Mouse (Mus musculus): ENCODE results near the gene Slc35a2. TPM values are rescaled to one million over a fixed set of nuclear protein-coding genes. Genes with fewer than 3 reads are reported as not detected.
A peak's percentile ranks its signal among the peaks of the same experiment; 100 is the strongest.
"Not testable (repeated sequence)": the region's sequence is repeated elsewhere in the genome, so short reads cannot be mapped to it uniquely, and the experiment has no call there.

Gene Slc35a2
- total RNA-seq, 2 experiments from 2014 or later = 6.4 to 13.5 TPM

DNA sequence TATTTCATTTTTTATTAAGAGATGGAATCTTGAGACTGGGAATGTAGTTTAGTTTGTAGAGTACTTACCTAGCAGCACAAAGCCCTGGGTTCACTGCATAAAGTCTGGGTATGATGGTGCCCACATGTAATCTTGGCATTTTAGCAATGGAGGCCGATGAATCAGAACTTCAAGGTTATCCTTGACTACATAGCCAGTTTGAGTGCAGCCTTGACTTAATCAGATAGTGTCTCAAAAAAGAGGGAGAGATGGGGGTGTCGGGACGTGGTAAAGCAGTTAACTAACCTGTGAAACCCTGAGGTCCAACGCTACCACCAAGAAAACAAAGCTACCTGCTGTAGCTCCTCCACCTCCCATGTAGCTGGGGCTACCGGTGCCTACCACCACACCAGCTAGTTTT is 20.6 kb downstream of the Slc35a2 start:
- no peak for ATAC-seq (ENCODE audit: poor library complexity, severe bottlenecking)

DNA sequence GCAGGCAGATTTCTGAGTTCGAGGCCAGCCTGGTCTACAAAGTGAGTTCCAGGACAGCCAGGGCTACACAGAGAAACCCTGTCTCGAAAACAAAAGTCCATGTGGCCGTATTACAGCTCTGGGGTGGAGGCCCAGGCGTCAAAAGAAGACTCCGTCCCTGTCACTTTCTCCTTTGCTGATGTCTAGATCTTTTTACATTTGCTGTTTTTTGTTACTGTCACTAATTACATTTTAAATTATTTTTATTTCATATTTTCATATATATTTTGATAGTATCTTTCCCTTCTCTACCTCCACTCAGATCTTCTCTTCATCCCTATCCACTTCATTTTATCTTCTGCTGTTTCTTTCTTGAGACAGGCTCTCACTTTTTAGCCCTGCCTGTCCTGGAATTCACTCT is 23.9 kb downstream of the Slc35a2 start, which contains the start of gene Gm10491:
TSS of gene Gm10491 (minus strand) at position 101 of the 400 bp plus-strand sequence.
- ATAC-seq (ENCODE audit: poor library complexity, severe bottlenecking) = no peak

GRCm38 (mm10) chrX:7909242-7909641 is 25.4 kb downstream of the Slc35a2 start, which contains the start of gene Gm10490:
Gm10490 (plus strand) TSS chrX:7909542.
- ATAC-seq (ENCODE audit: poor library complexity, severe bottlenecking) = not testable (repeated sequence)

DNA sequence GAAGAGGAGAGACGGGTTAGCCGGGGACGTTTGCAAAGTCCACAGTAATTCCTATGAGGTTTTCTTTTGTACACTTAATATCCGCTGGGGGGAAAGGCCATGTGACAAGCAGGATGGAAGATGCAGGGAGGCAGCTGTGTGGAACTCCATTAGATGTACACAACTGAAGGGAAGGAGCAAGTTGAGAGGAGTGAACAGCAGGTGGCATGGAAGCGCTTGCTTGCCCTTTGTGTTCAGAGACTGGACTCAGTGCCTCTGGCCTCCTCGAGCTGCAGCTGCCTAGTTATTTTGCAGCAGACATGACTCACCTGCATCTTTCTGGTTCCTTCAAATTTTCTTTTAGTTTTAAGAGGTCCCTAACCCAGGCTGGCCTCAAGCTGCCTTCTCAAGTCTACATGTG is 26.6 kb downstream of the Slc35a2 start:
- no peak for ATAC-seq (ENCODE audit: poor library complexity, severe bottlenecking)

- ATAC-seq (ENCODE audit: poor library complexity, severe bottlenecking) = peak; percentile 66
These were observed 31.8 kb downstream of the Slc35a2 start for GRCm38 (mm10) chrX:7915669-7916068.

DNA sequence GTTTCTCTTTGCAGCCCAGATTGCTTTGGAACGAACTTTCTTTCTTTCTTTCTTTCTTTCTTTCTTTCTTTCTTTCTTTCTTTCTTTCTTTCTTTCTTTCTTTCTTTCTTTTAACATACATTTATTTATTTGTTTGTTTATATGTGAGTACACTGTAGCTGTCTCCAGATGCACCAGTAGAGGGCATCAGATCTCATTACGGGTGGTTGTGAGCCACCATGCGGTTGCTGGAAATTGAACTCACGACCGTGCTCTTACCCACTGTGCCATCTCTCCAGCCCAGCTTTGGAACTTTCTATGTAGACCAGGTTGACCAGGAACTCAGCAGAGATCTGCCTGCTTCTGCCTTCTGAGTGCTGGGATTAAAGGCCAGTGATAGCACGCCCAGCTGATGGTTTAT is 34.1 kb downstream of the Slc35a2 start:
- ATAC-seq (ENCODE audit: poor library complexity, severe bottlenecking) = not testable (repeated sequence)

DNA sequence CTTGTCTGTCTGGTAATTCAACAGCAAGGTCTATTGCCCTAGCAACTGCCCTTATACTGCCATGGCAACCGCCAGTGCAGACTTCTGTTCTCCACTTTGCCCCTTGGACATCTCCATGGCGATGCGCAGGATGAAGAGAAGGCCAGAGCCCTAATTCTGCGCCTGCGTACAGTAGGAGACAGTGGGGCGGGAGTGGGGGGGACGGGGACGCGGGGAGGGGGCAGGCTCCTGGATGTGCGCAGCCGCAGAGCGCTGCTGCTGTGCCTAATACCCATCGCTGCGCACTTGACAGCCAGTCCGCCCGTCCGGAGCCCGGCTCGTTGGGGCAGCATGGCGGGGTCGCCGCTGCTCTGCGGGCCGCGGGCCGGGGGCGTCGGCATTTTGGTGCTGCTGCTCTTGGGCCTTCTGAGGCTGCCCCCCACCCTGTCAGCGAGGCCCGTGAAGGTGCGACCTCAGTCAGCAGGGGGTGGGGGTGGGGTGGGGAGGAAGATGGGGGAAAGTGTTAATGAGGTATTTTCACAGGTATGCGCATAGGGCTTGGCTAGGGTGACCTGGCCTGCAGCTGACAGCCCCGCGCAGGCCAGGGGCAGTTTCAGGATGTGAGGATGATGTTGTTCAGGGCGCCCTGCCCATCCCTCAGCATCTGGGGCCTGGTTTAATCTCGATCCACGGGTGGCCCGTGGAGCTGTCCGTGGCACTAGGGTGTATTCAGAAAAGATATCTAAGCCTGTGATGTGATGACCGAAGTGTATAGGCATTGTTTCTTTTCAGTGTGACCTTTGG is 36.0 kb downstream of the Slc35a2 start, which contains the start of gene Pcsk1n:
TSS of gene Pcsk1n (plus strand) at position 222 of the 783 bp plus-strand sequence.
- ATAC-seq (ENCODE audit: poor library complexity, severe bottlenecking) = no peak

DNA sequence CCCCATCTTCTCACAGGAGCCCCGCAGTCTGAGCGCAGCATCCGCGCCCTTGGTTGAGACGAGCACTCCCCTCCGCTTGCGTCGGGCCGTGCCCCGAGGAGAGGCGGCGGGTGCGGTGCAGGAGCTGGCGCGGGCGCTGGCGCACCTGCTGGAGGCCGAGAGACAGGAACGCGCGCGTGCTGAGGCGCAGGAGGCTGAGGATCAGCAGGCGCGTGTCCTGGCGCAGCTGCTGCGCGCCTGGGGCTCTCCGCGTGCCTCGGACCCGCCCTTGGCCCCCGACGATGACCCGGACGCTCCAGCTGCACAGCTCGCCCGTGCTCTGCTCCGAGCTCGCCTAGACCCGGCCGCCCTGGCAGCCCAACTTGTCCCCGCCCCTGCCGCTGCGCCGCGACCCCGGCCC is 38.2 kb downstream of the Slc35a2 start:
- no peak for ATAC-seq (ENCODE audit: poor library complexity, severe bottlenecking)

DNA sequence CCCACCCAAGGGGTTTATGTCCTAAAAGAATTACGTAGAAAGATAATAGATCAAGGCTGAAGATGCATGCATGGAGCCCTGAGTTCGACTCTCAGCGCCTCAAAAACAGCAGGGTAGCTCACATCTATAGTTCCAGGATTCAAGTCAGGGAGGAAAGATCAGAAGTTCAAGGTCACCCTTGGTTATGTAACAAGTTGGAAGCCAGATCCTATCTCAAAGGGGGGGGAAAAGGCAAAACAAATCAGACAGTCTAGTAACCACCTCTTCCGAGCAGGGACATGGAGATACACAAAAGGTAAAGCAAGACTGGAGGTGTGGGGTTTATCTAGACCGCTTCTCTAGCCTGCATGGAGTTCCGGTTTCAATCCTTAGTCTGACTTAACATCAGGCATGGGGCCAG is 42.4 kb downstream of the Slc35a2 start:
- ATAC-seq (ENCODE audit: poor library complexity, severe bottlenecking) = no peak

GRCm38 (mm10) chrX:7927116-7927515 is 43.3 kb downstream of the Slc35a2 start:
- ATAC-seq (ENCODE audit: poor library complexity, severe bottlenecking) = no peak

DNA sequence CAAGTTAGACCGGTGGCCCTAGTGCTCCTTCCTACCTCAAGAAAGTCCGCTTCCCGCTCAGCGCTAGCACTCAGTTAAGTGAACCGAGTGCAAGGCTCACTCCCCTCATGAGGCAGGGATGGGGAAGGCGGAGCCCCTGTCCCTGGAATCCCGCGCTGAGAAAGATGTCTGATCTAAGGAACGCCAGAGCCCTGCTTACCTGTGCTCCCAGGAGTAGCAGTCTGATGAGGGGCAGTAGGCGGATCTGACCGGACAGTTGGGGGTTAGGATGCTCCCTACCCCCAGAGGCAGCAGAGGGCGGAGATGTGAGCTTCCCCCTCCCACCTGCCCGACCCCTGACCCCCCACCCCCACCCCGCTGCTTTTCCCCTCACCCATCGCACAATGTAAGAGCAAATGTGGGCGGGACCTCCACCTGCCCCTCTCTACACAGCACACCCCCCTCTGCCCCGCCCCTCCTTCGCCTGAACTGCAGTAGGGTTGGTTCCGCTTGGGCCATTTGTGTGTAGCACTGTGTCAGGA is 44.5 kb downstream of the Slc35a2 start, which contains the start of gene Eras:
TSS of gene Eras (minus strand) at position 338 of the 521 bp plus-strand sequence.
- ATAC-seq (ENCODE audit: poor library complexity, severe bottlenecking) = no peak

GRCm38 (mm10) chrX:7936874-7937273 is 53.0 kb downstream of the Slc35a2 start:
- no peak for ATAC-seq (ENCODE audit: poor library complexity, severe bottlenecking)

GRCm38 (mm10) chrX:7937667-7938066 is 53.8 kb downstream of the Slc35a2 start:
- no peak for ATAC-seq (ENCODE audit: poor library complexity, severe bottlenecking)

Other genes with a start within 250 kb of the Slc35a2 start
- gene Syp, start 245.6 kb upstream of the Slc35a2 start, total RNA-seq (2015) = 0.50 and 1.5 TPM in 2 replicates
- 1.2 and 3.7 TPM in 2 replicates for gene Syp, start 245.6 kb upstream of the Slc35a2 start, total RNA-seq (2017)
- gene Prickle3, start 226.8 kb upstream of the Slc35a2 start, total RNA-seq (2015) = 7.0 and 8.7 TPM in 2 replicates
- 7.9 and 9.3 TPM in 2 replicates for gene Prickle3, start 226.8 kb upstream of the Slc35a2 start, total RNA-seq (2017)
- 987 and 1,037 TPM in 2 replicates for gene Plp2, start 212.6 kb upstream of the Slc35a2 start, total RNA-seq (2015)
- gene Plp2, start 212.6 kb upstream of the Slc35a2 start, total RNA-seq (2017) = 267 and 300 TPM in 2 replicates
- gene Magix, start 202.8 kb upstream of the Slc35a2 start, total RNA-seq (2015) = not detected in 2 replicates
- gene Magix, start 202.8 kb upstream of the Slc35a2 start, total RNA-seq (2017) = 0.18 TPM in 1 of 2 replicates, not detected in the other
- 24.8 and 25.7 TPM in 2 replicates for gene Gpkow, start 186.9 kb upstream of the Slc35a2 start, total RNA-seq (2015)
- gene Gpkow, start 186.9 kb upstream of the Slc35a2 start, total RNA-seq (2017) = 24.2 and 25.7 TPM in 2 replicates
- 25.6 and 38.7 TPM in 2 replicates for gene Wdr45, start 169.7 kb upstream of the Slc35a2 start, total RNA-seq (2015)
- 13.4 and 18.9 TPM in 2 replicates for gene Wdr45, start 169.7 kb upstream of the Slc35a2 start, total RNA-seq (2017)
- gene Gm45208, start 161.8 kb upstream of the Slc35a2 start, total RNA-seq (2015) = not detected in 2 replicates
- gene Gm45208, start 161.8 kb upstream of the Slc35a2 start, total RNA-seq (2017) = not detected in 2 replicates
- 7.8 and 20.6 TPM in 2 replicates for gene Praf2, start 155.6 kb upstream of the Slc35a2 start, total RNA-seq (2015)
- gene Praf2, start 155.6 kb upstream of the Slc35a2 start, total RNA-seq (2017) = 5.4 and 5.8 TPM in 2 replicates
- gene Ccdc120, start 133.1 kb upstream of the Slc35a2 start, total RNA-seq (2015) = not detected in 2 replicates
- not detected in 2 replicates for gene Ccdc120, start 133.1 kb upstream of the Slc35a2 start, total RNA-seq (2017)
- 45.9 and 54.6 TPM in 2 replicates for gene Tfe3, start 121.5 kb upstream of the Slc35a2 start, total RNA-seq (2015)
- gene Tfe3, start 121.5 kb upstream of the Slc35a2 start, total RNA-seq (2017) = 22.3 and 39.4 TPM in 2 replicates
- 39.5 and 55.4 TPM in 2 replicates for gene Gripap1, start 94.3 kb upstream of the Slc35a2 start, total RNA-seq (2015)
- 70.5 and 81.9 TPM in 2 replicates for gene Gripap1, start 94.3 kb upstream of the Slc35a2 start, total RNA-seq (2017)
- 0.39 and 0.49 TPM in 2 replicates for gene Kcnd1, start 61.7 kb upstream of the Slc35a2 start, total RNA-seq (2015)
- 0.20 and 0.29 TPM in 2 replicates for gene Kcnd1, start 61.7 kb upstream of the Slc35a2 start, total RNA-seq (2017)
- gene Otud5, start 42.7 kb upstream of the Slc35a2 start, total RNA-seq (2015) = 43.2 and 50.6 TPM in 2 replicates
- 70.2 and 73.0 TPM in 2 replicates for gene Otud5, start 42.7 kb upstream of the Slc35a2 start, total RNA-seq (2017)
- 4.7 and 8.6 TPM in 2 replicates for gene Pim2, start 5.8 kb upstream of the Slc35a2 start, total RNA-seq (2015)
- 1.1 and 1.4 TPM in 2 replicates for gene Pim2, start 5.8 kb upstream of the Slc35a2 start, total RNA-seq (2017)
- 25.6 and 29.8 TPM in 2 replicates for gene Pqbp1, start 15.2 kb downstream of the Slc35a2 start, total RNA-seq (2015)
- 116 and 123 TPM in 2 replicates for gene Pqbp1, start 15.2 kb downstream of the Slc35a2 start, total RNA-seq (2017)
- 75.8 and 85.4 TPM in 2 replicates for gene Timm17b, start 15.3 kb downstream of the Slc35a2 start, total RNA-seq (2015)
- 35.8 and 50.0 TPM in 2 replicates for gene Timm17b, start 15.3 kb downstream of the Slc35a2 start, total RNA-seq (2017)
- not detected in 2 replicates for gene Gm10491, start 23.8 kb downstream of the Slc35a2 start, total RNA-seq (2015)
- gene Gm10491, start 23.8 kb downstream of the Slc35a2 start, total RNA-seq (2017) = not detected in 2 replicates
- gene Gm10490, start 25.5 kb downstream of the Slc35a2 start, total RNA-seq (2015) = not detected in 2 replicates
- not detected in 2 replicates for gene Gm10490, start 25.5 kb downstream of the Slc35a2 start, total RNA-seq (2017)
- not detected in 2 replicates for gene Pcsk1n, start 35.8 kb downstream of the Slc35a2 start, total RNA-seq (2015)
- not detected in 2 replicates for gene Pcsk1n, start 35.8 kb downstream of the Slc35a2 start, total RNA-seq (2017)
- not detected in 2 replicates for gene Eras, start 44.6 kb downstream of the Slc35a2 start, total RNA-seq (2015)
- not detected in 2 replicates for gene Eras, start 44.6 kb downstream of the Slc35a2 start, total RNA-seq (2017)
- gene Hdac6, start 63.9 kb downstream of the Slc35a2 start, total RNA-seq (2015) = 6.4 and 7.5 TPM in 2 replicates
- 8.0 and 9.3 TPM in 2 replicates for gene Hdac6, start 63.9 kb downstream of the Slc35a2 start, total RNA-seq (2017)
- 5.8 and 7.1 TPM in 2 replicates for gene Gata1, start 94.0 kb downstream of the Slc35a2 start, total RNA-seq (2015)
- 5.6 and 7.6 TPM in 2 replicates for gene Gata1, start 94.0 kb downstream of the Slc35a2 start, total RNA-seq (2017)
- gene Glod5, start 134.5 kb downstream of the Slc35a2 start, total RNA-seq (2015) = not detected in 2 replicates
- gene Glod5, start 134.5 kb downstream of the Slc35a2 start, total RNA-seq (2017) = not detected in 2 replicates
- 37.8 and 43.6 TPM in 2 replicates for gene Suv39h1, start 190.7 kb downstream of the Slc35a2 start, total RNA-seq (2015)
- 50.3 and 53.9 TPM in 2 replicates for gene Suv39h1, start 190.7 kb downstream of the Slc35a2 start, total RNA-seq (2017)
- gene Was, start 206.5 kb downstream of the Slc35a2 start, total RNA-seq (2015) = 107 and 116 TPM in 2 replicates
- 145 and 149 TPM in 2 replicates for gene Was, start 206.5 kb downstream of the Slc35a2 start, total RNA-seq (2017)
- gene Wdr13, start 248.9 kb downstream of the Slc35a2 start, total RNA-seq (2015) = 17.4 and 20.3 TPM in 2 replicates
- 22.2 and 27.9 TPM in 2 replicates for gene Wdr13, start 248.9 kb downstream of the Slc35a2 start, total RNA-seq (2017)